Mouse (Mus musculus) hindbrain, embryonic 13.5 days (tissue): ENCODE results near the gene Card14. TPM values are rescaled to one million over a fixed set of nuclear protein-coding genes. Genes with fewer than 3 reads are reported as not detected.
A peak's percentile ranks its signal among the peaks of the same experiment; 100 is the strongest.

Experiments used
- ATAC-seq: fragments of 200-750 bp; cut with Nextera tagmentation; 2 replicates; pipeline ENCODE4 v1.8.0; 2017; ENCODE audit warnings: moderate TSS enrichment; ENCODE audit not compliant: low FRiP score
- H3K27ac ChIP-seq: fragments of 300-500 bp; sonication (generic); 2 replicates; pipeline ENCODE4 v1.5.1; 2015; ENCODE audit warnings: inconsistent platforms, mild to moderate bottlenecking, moderate library complexity
- H3K27me3 ChIP-seq: fragments of 300-500 bp; sonication (generic); 2 replicates; pipeline ENCODE4 v1.6.1; 2015; ENCODE audit warnings: mild to moderate bottlenecking, inconsistent platforms
- H3K36me3 ChIP-seq: fragments of 300-500 bp; sonication (generic); 2 replicates; pipeline ENCODE4 v1.6.1; 2015; ENCODE audit warnings: mild to moderate bottlenecking, inconsistent platforms
- H3K4me1 ChIP-seq: fragments of 300-500 bp; sonication (generic); replicated peaks from 2 replicates; pipeline ENCODE4 v1.6.1; 2015; ENCODE audit warnings: inconsistent platforms
- H3K4me2 ChIP-seq: fragments of 300-500 bp; sonication (generic); 2 replicates; pipeline ENCODE4 v1.6.1; 2015; ENCODE audit warnings: inconsistent platforms, mild to moderate bottlenecking, moderate library complexity
- H3K4me3 ChIP-seq: fragments of 300-500 bp; sonication (generic); 2 replicates; pipeline ENCODE4 v1.5.1; 2015; ENCODE audit warnings: mild to moderate bottlenecking, inconsistent platforms
- H3K9ac ChIP-seq: fragments of 300-500 bp; sonication (generic); 2 replicates; pipeline ENCODE4 v1.6.1; 2015; ENCODE audit warnings: mild to moderate bottlenecking, inconsistent platforms
- H3K9me3 ChIP-seq: fragments of 300-500 bp; sonication (generic); 2 replicates; pipeline ENCODE4 v1.6.1; 2016; ENCODE audit warnings: inconsistent platforms
- WGBS: fragments of 180-500 bp; shearing (Covaris S2); methylation state at CpG from one replicate; pipeline ENCODE4 v1.1.7; 2015; 5-methylcytosine and 5-hydroxymethylcytosine counted together
- polyA plus RNA-seq: library from polyadenylated mRNA; unstranded; fragments of >200 nt; fragmentation: Nextera tagmentation; extraction: Ambion mirVana; gene quantifications from 2 replicates; pipeline ENCODE4 v1.2.1, GENCODE M21; 2015

Card14 gene
- polyA plus RNA-seq, 1 experiment from 2014 or later: 0.09 TPM

DNA sequence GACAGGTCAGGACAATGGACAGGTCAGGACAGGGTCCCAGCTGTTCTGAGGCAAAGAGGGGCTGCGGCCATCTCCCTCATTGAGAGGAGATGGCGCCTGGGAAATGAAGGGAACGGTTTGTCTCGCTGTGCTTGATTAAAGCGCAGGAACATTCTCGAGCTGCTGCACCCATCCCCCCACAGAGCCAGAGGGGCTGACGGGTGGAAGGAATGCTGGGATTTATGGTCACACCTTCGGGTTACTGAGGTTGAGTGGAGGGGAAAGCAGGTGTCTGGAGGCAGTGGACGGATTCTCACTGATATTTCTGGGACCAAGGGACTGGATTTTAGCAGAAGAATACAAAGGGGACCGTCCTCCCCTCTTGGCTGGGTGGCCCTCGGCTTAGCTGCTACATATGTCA, 348 bp downstream of the Card14 start:
- peak overlapping the region; percentile 43; the same call in 1 of the 2 replicates for H3K9ac ChIP-seq
- WGBS: 38% methylated on average over 11 of the region's 11 CpGs

DNA sequence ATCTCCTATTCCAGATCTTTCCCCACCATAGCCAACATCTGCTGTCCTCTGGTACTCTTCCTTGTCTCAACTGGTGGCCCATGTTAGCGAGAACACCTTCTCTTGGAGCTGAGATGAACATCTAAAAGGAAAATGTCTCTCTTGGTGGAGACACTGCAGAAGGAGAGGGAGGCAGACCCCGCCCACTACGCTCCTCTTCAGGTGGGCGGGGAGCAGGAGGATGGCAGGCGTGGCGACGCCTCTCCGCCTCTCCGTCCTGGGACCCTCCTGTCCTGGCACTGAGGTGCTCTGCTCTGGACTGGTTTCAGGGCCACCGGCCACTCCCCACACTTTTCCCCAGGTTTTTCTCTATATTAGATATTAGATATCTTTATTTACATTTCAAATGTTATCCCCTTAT, 3.1 kb downstream of the Card14 start:
- Histone ChIP-seq H3K27ac (no peak overlapping the region), H3K9me3 (no peaks in the 10 kb centered on the region), H3K4me1 (peaks cover 12% of the 10 kb centered on the region; the same call in 1 of the 2 replicates), H3K4me3 (no peak overlapping the region), H3K36me3 (no peaks in the 10 kb centered on the region), H3K27me3 (peaks cover 16% of the 10 kb centered on the region; the same call in 1 of the 2 replicates), H3K4me2 (no peak overlapping the region), H3K9ac (no peak overlapping the region)
- ATAC-seq: no peak
- WGBS: 13% methylated on average over 10 of the region's 10 CpGs

More for the DNA sequence above, 348 bp downstream of the Card14 start:
- H3K4me1 ChIP-seq: peaks cover 12% of the 10 kb centered on the region; the same call in 1 of the 2 replicates
- no peak overlapping the region for H3K4me2 ChIP-seq
- peaks cover 25% of the 10 kb centered on the region for H3K27me3 ChIP-seq
- H3K36me3 ChIP-seq: no peaks in the 10 kb centered on the region
- H3K27ac ChIP-seq: no peak overlapping the region
- H3K4me3 ChIP-seq: no peak overlapping the region
- no peak for ATAC-seq
- no peaks in the 10 kb centered on the region for H3K9me3 ChIP-seq

DNA sequence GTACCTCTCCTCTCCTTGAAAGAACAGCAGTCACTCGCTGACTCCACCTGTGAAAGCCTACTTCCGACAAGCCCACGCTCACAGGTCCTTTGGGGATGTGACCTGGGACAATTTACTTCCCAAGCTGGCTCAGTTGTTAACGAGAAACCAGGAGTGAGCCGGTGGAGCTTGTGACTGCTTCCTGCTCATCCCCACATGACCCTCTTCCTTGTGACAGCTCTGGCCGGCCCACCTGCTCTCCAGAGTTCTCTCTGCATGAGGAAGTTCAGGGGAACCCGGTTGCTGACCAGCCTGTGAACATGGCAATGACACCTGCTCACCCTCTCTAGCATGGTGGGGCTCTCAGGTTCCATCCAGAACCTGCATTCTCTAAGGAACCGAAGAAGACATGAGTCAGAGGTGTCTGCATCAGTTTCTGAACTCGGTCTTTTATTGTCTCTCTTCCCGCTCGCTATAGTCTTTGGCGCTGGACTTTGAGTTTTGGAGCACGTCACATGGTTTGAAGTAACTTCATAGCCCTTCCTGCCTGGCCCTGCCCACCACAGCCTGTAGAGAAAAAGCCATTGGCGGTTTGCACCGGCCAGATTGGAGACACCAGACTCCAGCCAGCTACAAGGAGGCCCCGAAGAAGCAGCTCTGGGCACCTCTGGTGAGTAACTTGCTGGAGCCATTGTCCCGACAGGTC, 6.8 kb downstream of the Card14 start:
- WGBS: 83% methylated on average over 17 of the region's 17 CpGs
- peaks cover 13% of the 10 kb centered on the region; the same call in 1 of the 2 replicates for H3K27me3 ChIP-seq

DNA sequence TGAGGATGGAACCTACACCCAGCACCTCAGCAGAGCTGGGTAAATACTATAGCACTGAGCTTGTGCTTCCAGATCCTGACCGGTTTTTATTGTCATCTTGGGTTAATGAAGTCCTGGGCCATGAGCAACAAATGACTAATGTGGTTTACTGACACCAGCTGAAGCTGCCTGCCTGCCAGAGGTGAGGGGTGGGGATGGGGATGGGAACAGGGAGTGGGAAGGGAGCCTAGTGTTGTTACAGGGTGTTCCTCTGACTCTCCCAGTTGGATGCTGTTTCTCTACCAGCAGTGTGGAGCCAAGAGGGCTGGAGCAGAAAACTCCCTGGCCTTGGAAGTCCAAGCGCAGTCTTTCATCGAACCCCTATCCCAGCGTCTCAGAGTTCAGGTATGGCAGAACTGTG, 9.2 kb downstream of the Card14 start:
- no peak overlapping the region for H3K27ac ChIP-seq
- H3K9me3 ChIP-seq: no peaks in the 10 kb centered on the region
- WGBS: 81% methylated on average over 4 of the region's 4 CpGs
- 0 out of 2 replicates have a peak, but pooled peaks cover 2% of the 10 kb centered on the region for H3K27me3 ChIP-seq
- no peaks in the 10 kb centered on the region for H3K4me1 ChIP-seq
- H3K9ac ChIP-seq: no peak overlapping the region
- H3K36me3 ChIP-seq: no peaks in the 10 kb centered on the region
- no peak overlapping the region for H3K4me2 ChIP-seq
- no peak for ATAC-seq
- no peak overlapping the region for H3K4me3 ChIP-seq

More for the DNA sequence above, 6.8 kb downstream of the Card14 start:
- no peaks in the 10 kb centered on the region for H3K9me3 ChIP-seq
- no peak overlapping the region for H3K4me2 ChIP-seq
- no peak for ATAC-seq
- H3K4me3 ChIP-seq: no peak overlapping the region
- H3K27ac ChIP-seq: no peak overlapping the region
- no peaks in the 10 kb centered on the region for H3K4me1 ChIP-seq
- no peaks in the 10 kb centered on the region for H3K36me3 ChIP-seq
- H3K9ac ChIP-seq: no peak overlapping the region

DNA sequence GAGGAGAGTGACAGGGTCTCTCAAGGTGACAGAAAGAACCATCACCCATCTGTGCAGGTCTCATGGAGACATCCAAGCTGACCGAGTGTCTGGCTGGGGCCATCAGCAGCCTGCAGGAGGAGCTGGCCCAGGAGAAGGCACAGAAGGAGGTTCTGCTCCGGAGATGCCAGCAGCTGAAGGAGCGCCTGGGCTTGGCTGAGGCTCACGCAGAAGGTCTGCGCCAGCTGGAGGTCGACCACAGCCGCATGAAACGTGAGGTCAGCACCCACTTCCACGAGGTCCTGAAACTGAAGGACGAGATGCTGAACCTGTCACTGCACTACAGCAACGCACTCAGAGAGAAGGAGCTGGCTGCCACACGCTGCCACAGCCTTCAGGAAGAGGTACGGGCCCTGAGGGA, 15.0 kb downstream of the Card14 start:
- Histone ChIP-seq H3K4me3 (no peak overlapping the region), H3K4me2 (no peak overlapping the region), H3K27ac (no peak overlapping the region), H3K9ac (no peak overlapping the region), H3K9me3 (no peaks in the 10 kb centered on the region), H3K36me3 (no peaks in the 10 kb centered on the region), H3K4me1 (no peaks in the 10 kb centered on the region), H3K27me3 (peaks cover 6% of the 10 kb centered on the region; the same call in 1 of the 2 replicates)
- WGBS: 84% methylated on average over 13 of the region's 13 CpGs
- no peak for ATAC-seq

DNA sequence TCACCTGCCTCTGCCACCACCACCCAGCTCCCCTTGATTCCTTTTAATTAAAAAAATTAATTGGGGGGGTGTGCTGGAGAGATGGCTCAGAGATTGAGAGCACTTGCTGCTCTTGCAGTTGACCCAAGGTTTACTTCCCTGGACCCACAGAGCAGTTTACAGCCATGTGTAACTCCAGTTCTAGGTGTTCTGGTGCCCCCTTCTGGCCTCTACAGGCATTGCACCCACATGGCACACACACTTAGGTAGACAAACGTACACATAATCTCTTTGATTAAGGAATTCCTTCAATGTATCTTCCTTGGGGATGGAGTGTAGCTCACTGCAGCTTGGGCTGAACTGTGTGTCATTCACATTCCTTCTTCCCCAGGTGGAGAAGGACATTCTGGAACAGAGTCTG, 17.5 kb downstream of the Card14 start:
- ATAC-seq: no peak
- Histone ChIP-seq H3K27ac (no peak overlapping the region), H3K36me3 (no peaks in the 10 kb centered on the region), H3K27me3 (peaks cover 7% of the 10 kb centered on the region; the same call in 1 of the 2 replicates), H3K4me2 (no peak overlapping the region), H3K4me3 (no peak overlapping the region), H3K4me1 (no peaks in the 10 kb centered on the region), H3K9me3 (no peaks in the 10 kb centered on the region), H3K9ac (no peak overlapping the region)
- 84% methylated on average over 1 of the region's 1 CpGs for WGBS

DNA sequence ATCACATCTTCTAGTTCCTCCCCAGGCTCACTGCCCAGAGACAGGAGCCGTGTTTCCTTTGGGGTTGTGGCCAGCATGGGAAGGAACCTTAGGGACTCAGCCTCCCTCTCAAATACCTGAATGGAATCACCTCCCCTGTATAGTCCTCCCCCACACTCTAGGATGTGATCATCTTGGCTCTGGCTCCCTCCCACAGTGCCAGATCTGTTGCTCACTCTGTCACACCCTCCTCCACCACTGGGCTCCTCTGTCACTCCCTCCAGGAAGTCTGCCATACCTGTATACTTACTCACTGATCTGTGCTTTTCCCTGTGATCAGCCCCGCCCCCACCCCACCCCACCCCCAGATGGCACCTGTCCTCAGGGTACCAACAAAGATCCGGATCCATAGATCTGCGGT, 23.0 kb downstream of the Card14 start:
- Histone ChIP-seq H3K4me1 (no peaks in the 10 kb centered on the region), H3K4me2 (no peak overlapping the region), H3K9ac (no peak overlapping the region), H3K36me3 (no peaks in the 10 kb centered on the region), H3K4me3 (no peak overlapping the region), H3K27me3 (0 out of 2 replicates have a peak, but pooled peaks cover 9% of the 10 kb centered on the region), H3K27ac (no peak overlapping the region), H3K9me3 (no peaks in the 10 kb centered on the region)
- ATAC-seq: no peak
- WGBS: 59% methylated on average over 4 of the region's 4 CpGs

DNA sequence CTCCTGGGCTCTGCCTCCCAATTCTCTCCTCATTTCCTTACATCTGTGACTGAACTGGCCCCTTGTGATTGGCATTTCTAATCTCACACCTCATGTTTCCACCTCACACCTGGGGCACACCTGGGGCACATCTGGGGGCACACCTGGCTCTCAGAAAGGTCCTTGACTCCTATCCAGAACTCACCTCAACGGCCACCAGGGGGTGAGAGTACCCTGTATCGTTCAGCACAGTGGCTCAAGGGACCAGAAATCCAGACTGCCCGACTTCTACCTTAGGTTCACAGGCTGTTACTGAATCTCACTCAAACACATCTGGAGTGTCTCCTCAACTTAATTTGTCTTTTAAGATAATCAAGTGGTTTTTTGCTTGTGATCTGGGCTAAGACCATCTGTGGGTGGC, 24.4 kb downstream of the Card14 start:
- Histone ChIP-seq H3K4me3 (no peak overlapping the region), H3K36me3 (no peaks in the 10 kb centered on the region), H3K4me2 (no peak overlapping the region), H3K9ac (no peak overlapping the region), H3K27ac (no peak overlapping the region), H3K9me3 (no peaks in the 10 kb centered on the region), H3K27me3 (0 out of 2 replicates have a peak, but pooled peaks cover 9% of the 10 kb centered on the region), H3K4me1 (no peaks in the 10 kb centered on the region)
- no peak for ATAC-seq
- 53% methylated on average over 3 of the region's 3 CpGs for WGBS

DNA sequence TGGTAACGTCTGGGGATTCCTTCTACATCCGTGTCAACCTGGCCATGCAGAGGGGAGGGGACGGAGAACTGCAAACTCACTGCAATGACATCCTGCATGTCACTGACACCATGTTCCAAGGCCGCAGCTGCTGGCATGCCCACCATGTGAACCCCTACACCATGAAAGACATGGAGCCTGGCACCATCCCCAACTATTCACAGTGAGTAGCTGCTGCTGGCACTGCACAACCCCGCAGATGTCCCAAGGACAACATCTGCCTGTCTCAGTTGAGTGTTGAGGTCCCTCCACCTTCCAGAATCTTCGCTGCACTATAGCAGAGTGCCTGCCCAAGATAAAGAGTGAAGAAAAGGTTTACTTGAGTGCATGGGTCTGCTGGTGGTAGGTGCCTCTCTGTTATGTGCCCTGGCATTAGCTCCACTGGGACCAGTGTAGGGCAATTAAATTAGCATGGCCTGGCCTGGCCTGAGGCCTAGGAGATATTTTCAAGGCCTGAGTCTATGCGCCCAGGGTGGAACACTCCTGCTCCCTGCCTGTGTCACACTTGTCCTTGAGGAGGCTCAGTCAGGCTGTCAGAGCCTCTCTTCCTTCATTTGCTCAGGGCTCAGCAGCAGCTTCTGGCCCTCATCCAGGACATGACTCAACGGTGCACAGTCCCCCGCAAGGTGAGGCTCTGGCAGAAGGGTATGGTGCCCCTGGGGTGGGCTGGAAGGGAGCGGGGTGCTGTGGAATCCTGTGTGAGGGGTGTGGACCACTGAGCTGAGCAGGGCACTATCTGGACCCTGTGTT, 30.9 kb downstream of the Card14 start:
- Histone ChIP-seq H3K36me3 (no peaks in the 10 kb centered on the region), H3K4me2 (no peak overlapping the region), H3K4me3 (no peak overlapping the region), H3K27me3 (peaks cover 7% of the 10 kb centered on the region; the same call in 1 of the 2 replicates), H3K9ac (peak overlapping the region; percentile 40; the same call in 1 of the 2 replicates), H3K4me1 (no peaks in the 10 kb centered on the region), H3K27ac (no peak overlapping the region), H3K9me3 (no peaks in the 10 kb centered on the region)
- no peak for ATAC-seq
- 85% methylated on average over 10 of the region's 10 CpGs for WGBS

DNA sequence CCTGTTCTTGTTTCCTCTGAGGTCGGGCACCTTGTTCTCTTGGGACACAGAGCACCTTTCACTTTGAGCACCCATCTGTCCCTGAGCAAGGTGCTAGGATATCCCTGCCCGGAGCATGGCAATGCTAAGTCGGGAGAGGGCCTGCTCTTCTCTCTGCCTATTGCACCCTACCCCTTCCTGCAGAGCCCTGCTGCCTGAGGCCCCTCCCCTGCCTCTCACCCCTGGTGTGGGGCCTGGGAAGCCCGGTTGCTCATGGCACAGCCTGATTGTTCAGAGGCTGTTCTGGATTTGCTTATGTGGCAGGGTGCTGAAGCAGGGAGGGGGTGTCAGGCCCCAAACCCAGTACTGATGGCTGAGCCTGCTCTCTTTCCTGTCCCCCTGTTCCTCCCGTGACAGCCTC, 31.6 kb downstream of the Card14 start:
- H3K9me3 ChIP-seq: no peaks in the 10 kb centered on the region
- no peak overlapping the region for H3K27ac ChIP-seq
- H3K9ac ChIP-seq: no peak overlapping the region
- no peak for ATAC-seq
- H3K27me3 ChIP-seq: peaks cover 7% of the 10 kb centered on the region; the same call in 1 of the 2 replicates
- no peaks in the 10 kb centered on the region for H3K36me3 ChIP-seq
- H3K4me3 ChIP-seq: no peak overlapping the region
- H3K4me1 ChIP-seq: no peaks in the 10 kb centered on the region
- 55% methylated on average over 5 of the region's 5 CpGs for WGBS
- no peak overlapping the region for H3K4me2 ChIP-seq

DNA sequence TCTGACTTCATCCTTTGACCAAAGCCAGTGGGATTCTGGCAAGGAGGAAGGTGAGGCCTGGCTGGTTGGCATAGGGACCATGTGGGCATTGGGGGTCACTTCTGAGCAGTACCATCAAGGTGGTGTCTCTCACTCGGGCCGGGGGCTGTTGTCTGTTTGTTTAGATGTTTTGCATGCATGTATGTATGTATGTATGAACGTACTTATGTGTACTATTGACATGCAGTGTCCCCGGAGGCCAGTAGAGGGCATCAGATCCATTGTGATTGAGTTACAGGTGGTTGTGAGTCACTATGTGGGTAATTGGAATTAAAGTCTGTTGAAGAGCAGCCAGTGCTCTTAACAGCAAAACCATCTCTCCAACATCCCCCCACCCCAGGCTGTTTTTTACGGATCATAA, 32.1 kb downstream of the Card14 start:
- H3K9me3 ChIP-seq: no peaks in the 10 kb centered on the region
- no peak overlapping the region for H3K4me2 ChIP-seq
- no peak overlapping the region for H3K9ac ChIP-seq
- H3K4me1 ChIP-seq: no peaks in the 10 kb centered on the region
- H3K36me3 ChIP-seq: no peaks in the 10 kb centered on the region
- WGBS: 8% methylated on average over 5 of the region's 5 CpGs
- peaks cover 7% of the 10 kb centered on the region; the same call in 1 of the 2 replicates for H3K27me3 ChIP-seq
- no peak for ATAC-seq
- H3K27ac ChIP-seq: no peak overlapping the region
- no peak overlapping the region for H3K4me3 ChIP-seq

DNA sequence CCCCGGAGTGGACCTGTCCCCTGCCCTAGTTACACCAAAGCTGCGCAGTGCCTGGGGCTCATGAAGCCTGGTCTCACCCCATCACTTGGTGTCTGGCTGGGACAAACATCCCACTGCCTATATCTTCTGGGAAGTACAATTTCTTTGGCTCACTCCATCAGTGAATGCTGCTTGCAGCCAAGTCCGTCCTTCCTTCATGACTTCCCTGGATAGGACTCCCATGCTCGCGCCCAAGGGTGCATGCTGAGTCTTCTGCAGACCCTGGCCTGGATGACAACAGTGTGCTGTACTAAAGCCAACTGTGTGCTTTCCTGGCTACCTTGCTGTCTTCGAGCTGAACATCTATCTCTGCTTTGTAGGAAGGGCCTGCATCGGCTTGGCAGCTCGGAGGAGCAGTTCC, 36.6 kb downstream of the Card14 start:
- H3K9ac ChIP-seq: no peak overlapping the region
- ATAC-seq: no peak
- no peak overlapping the region for H3K4me2 ChIP-seq
- H3K27ac ChIP-seq: no peak overlapping the region
- 89% methylated on average over 8 of the region's 8 CpGs for WGBS
- no peaks in the 10 kb centered on the region for H3K27me3 ChIP-seq
- no peak overlapping the region for H3K4me3 ChIP-seq
- H3K4me1 ChIP-seq: no peaks in the 10 kb centered on the region
- no peaks in the 10 kb centered on the region for H3K36me3 ChIP-seq
- no peaks in the 10 kb centered on the region for H3K9me3 ChIP-seq
